Mouse (Mus musculus) heart, embryonic 16.5 days (tissue): ENCODE results near the gene Lmx1b. TPM values are rescaled to one million over a fixed set of nuclear protein-coding genes. Genes with fewer than 3 reads are reported as not detected.

ENCODE experiments used
- ATAC-seq: fragments of 200-750 bp; cut with Nextera tagmentation; replicated peaks from 2 replicates; pipeline ENCODE4 v1.8.0; 2017; ENCODE audit warnings: moderate number of reproducible peaks; ENCODE audit not compliant: insufficient read depth, low FRiP score; ENCODE audit errors: extremely low read depth
- H3K27ac ChIP-seq: fragments of 300-500 bp; sonication (generic); 2 replicates; pipeline ENCODE4 v1.5.1; 2014; ENCODE audit warnings: mild to moderate bottlenecking, low read length, control low read depth, moderate library complexity
- H3K27me3 ChIP-seq: fragments of 300-500 bp; sonication (generic); 2 replicates; pipeline ENCODE4 v1.6.1; 2014; ENCODE audit warnings: low read length, mixed read lengths; ENCODE audit not compliant: control insufficient read depth, insufficient read depth
- H3K36me3 ChIP-seq: fragments of 300-500 bp; sonication (generic); 2 replicates; pipeline ENCODE4 v1.6.1; 2014; ENCODE audit not compliant: control insufficient read depth, insufficient read depth
- H3K4me1 ChIP-seq: fragments of 300-500 bp; sonication (generic); 2 replicates; pipeline ENCODE4 v1.6.1; 2014; ENCODE audit warnings: low read length, mixed read lengths; ENCODE audit not compliant: control insufficient read depth, insufficient read depth
- H3K4me2 ChIP-seq: fragments of 300-500 bp; sonication (generic); 2 replicates; pipeline ENCODE4 v1.6.1; 2014; ENCODE audit warnings: low read depth, mild to moderate bottlenecking, control low read depth, low read length
- H3K4me3 ChIP-seq: fragments of 300-500 bp; sonication (generic); 2 replicates; pipeline ENCODE4 v1.5.1; 2014; ENCODE audit warnings: mild to moderate bottlenecking, control low read depth, low read length
- H3K9ac ChIP-seq: fragments of 300-500 bp; sonication (generic); 2 replicates; pipeline ENCODE4 v1.6.1; 2014; ENCODE audit warnings: low read length, control low read depth
- H3K9me3 ChIP-seq: fragments of 300-500 bp; sonication (generic); replicated peaks from 2 replicates; pipeline ENCODE4 v1.6.1; 2016; ENCODE audit warnings: low read length; ENCODE audit not compliant: control insufficient read depth
- WGBS: fragments of 180-500 bp; shearing (Covaris S2); extraction: QIAGEN DNeasy Blood & Tissue Kit; methylation state at CpG from one replicate; pipeline ENCODE4 v1.1.7; 2014; 5-methylcytosine and 5-hydroxymethylcytosine counted together
- polyA plus RNA-seq: library from polyadenylated mRNA; unstranded; fragments of >200 nt; fragmentation: Nextera tagmentation; extraction: Ambion mirVana; gene quantifications from 2 replicates; pipeline ENCODE4 v1.2.1, GENCODE M21; 2015

Gene Lmx1b
- polyA plus RNA-seq, 1 experiment from 2014 or later = not detected

- WGBS = 2% methylated on average over 6 of the region's 6 CpGs
- H3K4me1 ChIP-seq = 0 out of 2 replicates have a peak, but pooled peaks cover 6% of the 10 kb centered on the region
Measured at GRCm38 (mm10) chr2:33581449-33581777, 58.9 kb downstream of the Lmx1b start.

GRCm38 (mm10) chr2:33580697-33581448, 59.4 kb downstream of the Lmx1b start:
- Histone ChIP-seq H3K27me3 (peaks cover 74% of the 10 kb centered on the region), H3K4me3 (peak overlapping the region; percentile 40), H3K27ac (no peak overlapping the region), H3K9me3 (no peaks in the 10 kb centered on the region), H3K4me1 (0 out of 2 replicates have a peak, but pooled peaks cover 6% of the 10 kb centered on the region), H3K36me3 (no peaks in the 10 kb centered on the region), H3K4me2 (peak overlapping the region; percentile 62), H3K9ac (no peak overlapping the region)
- 1% methylated on average over 34 of the region's 34 CpGs for WGBS
- ATAC-seq = no peak

More at GRCm38 (mm10) chr2:33581449-33581777, 58.9 kb downstream of the Lmx1b start:
- no peak for ATAC-seq
- Histone ChIP-seq H3K27ac (no peak overlapping the region), H3K9me3 (no peaks in the 10 kb centered on the region), H3K4me2 (no peak overlapping the region), H3K36me3 (no peaks in the 10 kb centered on the region), H3K9ac (no peak overlapping the region), H3K27me3 (peaks cover 75% of the 10 kb centered on the region), H3K4me3 (no peak overlapping the region)

- WGBS = 33% methylated on average over 13 of the region's 13 CpGs
- Histone ChIP-seq H3K27ac (no peak overlapping the region), H3K27me3 (peaks cover 68% of the 10 kb centered on the region), H3K9me3 (no peaks in the 10 kb centered on the region), H3K9ac (no peak overlapping the region), H3K36me3 (no peaks in the 10 kb centered on the region), H3K4me3 (no peak overlapping the region), H3K4me1 (no peaks in the 10 kb centered on the region), H3K4me2 (no peak overlapping the region)
- ATAC-seq = no peak
Measured at GRCm38 (mm10) chr2:33575406-33575805, 64.9 kb downstream of the Lmx1b start.

GRCm38 (mm10) chr2:33573075-33573474, 67.2 kb downstream of the Lmx1b start:
- H3K27ac ChIP-seq = no peak overlapping the region
- H3K4me3 ChIP-seq = no peak overlapping the region
- H3K9ac ChIP-seq = no peak overlapping the region
- ATAC-seq = no peak
- H3K9me3 ChIP-seq = no peaks in the 10 kb centered on the region
- H3K4me1 ChIP-seq = no peaks in the 10 kb centered on the region
- no peak overlapping the region for H3K4me2 ChIP-seq
- WGBS = 87% methylated on average over 7 of the region's 7 CpGs
- peaks cover 69% of the 10 kb centered on the region for H3K27me3 ChIP-seq
- H3K36me3 ChIP-seq = no peaks in the 10 kb centered on the region

- no peak for ATAC-seq
- Histone ChIP-seq H3K27ac (no peak overlapping the region), H3K4me3 (no peak overlapping the region), H3K9me3 (no peaks in the 10 kb centered on the region), H3K9ac (no peak overlapping the region), H3K36me3 (no peaks in the 10 kb centered on the region), H3K4me2 (no peak overlapping the region), H3K27me3 (peaks cover 64% of the 10 kb centered on the region), H3K4me1 (no peaks in the 10 kb centered on the region; the same call in 1 of the 2 replicates)
- WGBS = 40% methylated on average over 16 of the region's 16 CpGs
Measured at GRCm38 (mm10) chr2:33571219-33571824, 69.0 kb downstream of the Lmx1b start.

GRCm38 (mm10) chr2:33569698-33570097, 70.6 kb downstream of the Lmx1b start:
- peaks cover 58% of the 10 kb centered on the region for H3K27me3 ChIP-seq
- no peak overlapping the region for H3K4me2 ChIP-seq
- H3K4me1 ChIP-seq = peaks cover 8% of the 10 kb centered on the region
- no peaks in the 10 kb centered on the region for H3K36me3 ChIP-seq
- H3K4me3 ChIP-seq = no peak overlapping the region
- no peak for ATAC-seq
- 69% methylated on average over 10 of the region's 10 CpGs for WGBS
- H3K9me3 ChIP-seq = no peaks in the 10 kb centered on the region
- H3K9ac ChIP-seq = no peak overlapping the region
- H3K27ac ChIP-seq = no peak overlapping the region

- peaks cover 8% of the 10 kb centered on the region for H3K4me1 ChIP-seq
- WGBS = 11% methylated on average over 9 of the region's 9 CpGs
- no peak overlapping the region for H3K9ac ChIP-seq
- no peak overlapping the region for H3K27ac ChIP-seq
- no peak overlapping the region for H3K4me3 ChIP-seq
- H3K27me3 ChIP-seq = peaks cover 56% of the 10 kb centered on the region
- no peaks in the 10 kb centered on the region for H3K9me3 ChIP-seq
- H3K4me2 ChIP-seq = peak overlapping the region; percentile 42
- no peaks in the 10 kb centered on the region for H3K36me3 ChIP-seq
- ATAC-seq = no peak
Measured at GRCm38 (mm10) chr2:33569240-33569639, 71.1 kb downstream of the Lmx1b start.

- no peak overlapping the region for H3K4me3 ChIP-seq
- 43% methylated on average over 4 of the region's 4 CpGs for WGBS
- H3K27ac ChIP-seq = no peak overlapping the region
- H3K9me3 ChIP-seq = no peaks in the 10 kb centered on the region
- H3K9ac ChIP-seq = no peak overlapping the region
- 0 out of 2 replicates have a peak, but pooled peaks have one; percentile 51 for ATAC-seq
- peaks cover 8% of the 10 kb centered on the region for H3K4me1 ChIP-seq
- no peak overlapping the region for H3K4me2 ChIP-seq
- peaks cover 41% of the 10 kb centered on the region for H3K27me3 ChIP-seq
- H3K36me3 ChIP-seq = no peaks in the 10 kb centered on the region
Measured at GRCm38 (mm10) chr2:33565886-33566285, 74.4 kb downstream of the Lmx1b start.

GRCm38 (mm10) chr2:33564748-33565147, 75.6 kb downstream of the Lmx1b start:
- no peak overlapping the region for H3K4me3 ChIP-seq
- no peak for ATAC-seq
- H3K27ac ChIP-seq = no peak overlapping the region
- 86% methylated on average over 9 of the region's 9 CpGs for WGBS
- H3K9me3 ChIP-seq = no peaks in the 10 kb centered on the region
- H3K36me3 ChIP-seq = no peaks in the 10 kb centered on the region
- H3K9ac ChIP-seq = no peak overlapping the region
- H3K4me1 ChIP-seq = peaks cover 8% of the 10 kb centered on the region
- peaks cover 40% of the 10 kb centered on the region for H3K27me3 ChIP-seq
- H3K4me2 ChIP-seq = no peak overlapping the region
